Mouse (Mus musculus): ENCODE data around the gene Runx2. TPM values are rescaled to one million over a fixed set of nuclear protein-coding genes. Genes with fewer than 3 reads are reported as not detected.

The Runx2 gene
- total RNA-seq, 2 experiments from 2014 or later: 8.8 to 9.3 TPM

DNA sequence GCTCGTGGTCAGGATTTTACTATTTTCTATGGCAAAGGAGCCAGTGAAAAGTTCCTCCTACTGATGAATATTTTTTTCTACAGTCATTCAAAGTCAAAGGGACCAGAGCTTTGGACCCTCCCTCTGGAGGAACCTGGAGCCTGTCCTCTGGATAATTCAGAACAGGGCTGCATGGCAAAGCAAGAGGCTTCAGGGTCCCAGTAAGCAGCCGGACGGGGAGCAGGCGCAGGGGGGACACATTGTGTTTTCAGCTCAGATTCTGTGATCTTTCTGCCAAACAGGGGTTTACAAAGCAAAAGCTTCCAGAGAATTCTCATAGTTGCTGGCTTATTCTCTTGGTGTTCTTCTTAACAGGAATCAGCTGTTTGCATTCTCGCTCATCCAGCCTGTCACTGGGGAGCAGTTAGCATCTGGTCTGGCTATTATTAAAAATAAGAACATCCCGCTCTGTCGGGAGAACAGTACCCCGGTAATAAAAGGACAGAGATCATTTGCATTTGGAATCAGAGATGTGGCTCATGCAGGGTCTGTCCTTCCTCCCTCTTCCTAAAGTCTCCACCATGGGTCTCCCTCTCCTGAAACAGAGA, 216.6 kb downstream of the Runx2 start:
- peak; percentile 38 to 45 for DNase-seq (ENCODE audit: low spot score in 2 of 2)

DNA sequence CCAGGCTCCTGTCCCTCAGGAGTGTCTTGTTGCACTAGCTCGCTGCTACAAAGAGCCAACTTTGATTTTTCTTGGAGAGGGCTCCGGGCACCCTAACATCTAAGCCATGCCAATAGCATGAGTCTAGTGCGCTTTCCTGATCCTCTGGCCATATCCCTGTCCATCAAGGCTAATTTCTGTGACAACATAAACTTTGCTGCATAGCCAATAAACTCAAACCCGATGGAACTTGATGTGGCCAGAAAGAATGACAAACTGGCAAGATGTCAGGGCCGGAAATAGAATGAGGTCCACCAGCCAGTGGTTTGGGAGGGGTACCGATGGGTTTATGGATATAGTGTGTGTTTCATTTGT, 221.9 kb downstream of the Runx2 start:
- no peak for DNase-seq (ENCODE audit: low spot score in 2 of 2)

DNA sequence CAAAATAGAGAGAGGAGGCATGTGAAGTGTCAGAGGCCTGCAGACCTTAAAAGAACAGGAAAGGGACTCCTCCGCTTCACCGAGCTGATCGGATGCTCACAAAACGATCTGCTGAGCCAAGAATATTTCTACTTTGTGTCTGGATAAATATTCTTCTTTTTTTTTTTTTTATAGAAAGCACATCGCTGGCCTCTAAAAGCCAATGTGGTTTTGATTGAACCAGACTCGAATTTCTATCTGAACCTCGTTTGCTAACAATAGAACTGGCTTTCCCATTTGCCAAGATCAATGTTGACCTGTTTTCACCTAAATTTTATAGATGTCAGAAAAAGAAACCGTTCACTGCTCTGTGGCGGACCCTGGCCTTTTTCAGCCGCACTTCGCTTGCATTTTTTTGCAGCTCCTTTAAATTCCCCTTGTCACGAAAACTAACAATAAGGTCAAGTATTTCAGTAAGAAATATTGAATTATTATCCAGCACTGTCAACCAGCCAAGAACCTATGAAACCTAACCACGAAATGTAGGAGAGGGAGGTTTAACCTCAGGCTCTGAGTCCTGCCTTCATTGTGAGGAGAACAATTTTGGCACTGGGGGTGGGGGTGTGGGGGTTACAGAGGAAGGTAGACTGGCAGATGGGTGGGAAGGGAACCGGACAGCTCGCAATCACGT, 222.4 kb downstream of the Runx2 start:
- DNase-seq (ENCODE audit: low spot score in 2 of 2): no peak

DNA sequence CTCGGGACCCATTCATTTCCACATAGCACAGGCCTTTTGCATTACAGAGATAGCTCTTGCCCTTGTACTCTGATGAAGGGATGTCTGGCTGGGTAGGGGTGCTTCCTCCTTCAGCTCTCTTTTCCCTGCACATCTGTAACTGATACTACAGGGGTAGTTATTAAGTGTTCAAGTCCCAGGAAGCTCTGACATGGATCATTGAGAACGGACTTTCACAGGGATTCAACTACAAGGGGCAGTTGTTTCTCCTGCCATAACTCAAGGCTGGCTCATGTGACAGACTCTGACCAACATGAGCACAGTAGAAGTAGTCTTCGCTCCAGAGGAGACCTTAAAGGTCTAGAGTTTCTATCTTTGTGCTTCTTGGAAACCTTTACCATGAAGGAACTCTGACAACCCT, 226.1 kb downstream of the Runx2 start:
- no peak for DNase-seq (ENCODE audit: low spot score in 2 of 2)

DNA sequence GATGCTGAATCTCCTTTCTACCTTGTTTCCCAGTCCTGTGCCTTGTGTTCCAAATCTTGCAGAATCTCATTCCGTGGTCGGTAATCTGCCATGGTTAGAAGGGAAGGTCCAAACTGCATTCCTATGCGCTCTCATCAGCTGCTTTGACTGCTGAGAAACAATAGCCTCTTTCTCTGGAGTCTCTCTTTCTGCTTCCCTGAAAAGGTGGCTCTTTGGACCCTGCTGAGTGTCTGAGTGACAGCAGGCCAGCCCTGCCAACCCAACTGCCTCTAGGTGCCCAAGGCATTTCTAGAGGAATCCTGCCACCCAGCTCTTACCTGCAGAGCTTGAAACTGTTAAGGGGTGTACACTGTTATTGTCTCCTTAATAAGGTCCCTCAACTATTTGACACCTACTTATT, 226.6 kb downstream of the Runx2 start:
- DNase-seq (ENCODE audit: low spot score in 2 of 2): no peak

DNA sequence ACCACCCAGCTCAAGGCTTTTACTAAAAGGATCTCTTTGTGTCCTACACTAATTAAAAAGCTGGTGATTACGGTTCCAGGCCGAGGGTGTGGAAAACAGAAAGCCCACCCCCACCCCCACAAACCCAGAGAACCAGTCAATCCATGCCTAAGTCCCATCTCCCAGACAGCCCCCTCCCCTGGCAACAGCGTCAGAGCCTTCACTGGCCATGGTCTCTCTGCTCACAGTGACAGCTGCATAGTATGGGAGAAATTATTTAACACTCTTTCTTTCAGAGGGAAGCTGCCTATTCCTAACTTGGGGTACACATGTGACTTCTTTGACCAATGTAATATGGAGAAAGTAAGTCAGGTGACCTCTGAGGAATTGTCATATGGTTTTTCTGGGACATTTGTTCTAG, 228.4 kb downstream of the Runx2 start:
- DNase-seq (ENCODE audit: low spot score in 2 of 2): no peak

DNA sequence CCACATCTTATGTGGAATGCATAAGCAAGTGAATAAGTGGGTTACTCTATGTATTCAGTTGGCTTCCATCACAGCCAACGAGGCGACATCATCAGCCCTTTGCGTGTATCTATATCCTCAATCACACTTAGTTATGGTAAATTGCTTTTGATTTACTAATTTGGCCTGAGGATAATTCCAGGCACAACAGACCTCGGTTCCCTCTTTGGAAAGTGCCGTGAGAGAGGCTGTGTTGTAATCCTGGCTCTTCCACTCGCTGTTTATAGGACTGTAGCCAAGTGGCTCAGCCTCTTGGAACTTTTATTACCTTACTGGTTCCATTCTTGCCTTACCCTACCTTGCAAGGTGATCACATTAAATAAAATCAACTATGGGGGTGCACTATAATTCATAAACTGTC, 229.8 kb downstream of the Runx2 start:
- DNase-seq (ENCODE audit: low spot score in 2 of 2): no peak

DNA sequence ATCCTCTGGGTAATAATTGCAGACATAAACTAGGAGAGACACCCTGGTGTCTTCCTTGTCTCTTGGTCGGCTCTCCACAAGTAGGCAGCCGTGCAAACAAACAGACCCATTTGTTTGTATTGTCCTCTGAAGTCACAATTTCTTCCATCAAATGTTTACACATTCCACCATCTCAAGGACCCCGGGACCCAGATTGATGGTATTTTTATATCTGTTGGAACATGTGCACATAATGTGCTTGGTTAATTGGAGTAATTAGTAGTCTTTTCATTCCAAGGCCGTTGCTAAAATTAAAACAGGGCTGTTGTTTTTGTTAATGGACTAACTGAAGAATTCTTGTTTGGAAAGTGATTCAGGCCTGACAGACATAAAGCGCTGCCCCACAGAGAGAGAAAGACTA, 236.8 kb downstream of the Runx2 start:
- no peak for DNase-seq (ENCODE audit: low spot score in 2 of 2)

DNA sequence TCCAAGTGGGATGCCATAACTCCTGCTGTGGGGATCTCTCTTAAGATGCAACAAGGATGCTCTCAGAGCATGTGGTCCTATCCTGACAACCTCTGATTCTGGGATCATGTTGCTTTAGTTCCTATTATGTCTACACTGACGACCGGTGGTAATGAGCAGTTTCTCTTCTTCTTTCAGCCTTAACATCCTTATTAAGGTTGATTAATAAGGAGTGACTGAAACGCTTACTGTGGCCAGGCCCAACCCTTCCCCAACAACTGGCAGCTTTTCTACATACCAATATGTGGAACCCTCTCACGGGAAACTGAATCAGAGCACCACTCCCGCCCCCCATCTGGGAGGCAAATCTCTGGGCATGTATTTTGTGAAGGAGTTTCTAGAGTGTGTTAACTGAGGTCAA, 243.7 kb downstream of the Runx2 start:
- no peak for DNase-seq (ENCODE audit: low spot score in 2 of 2)

DNA sequence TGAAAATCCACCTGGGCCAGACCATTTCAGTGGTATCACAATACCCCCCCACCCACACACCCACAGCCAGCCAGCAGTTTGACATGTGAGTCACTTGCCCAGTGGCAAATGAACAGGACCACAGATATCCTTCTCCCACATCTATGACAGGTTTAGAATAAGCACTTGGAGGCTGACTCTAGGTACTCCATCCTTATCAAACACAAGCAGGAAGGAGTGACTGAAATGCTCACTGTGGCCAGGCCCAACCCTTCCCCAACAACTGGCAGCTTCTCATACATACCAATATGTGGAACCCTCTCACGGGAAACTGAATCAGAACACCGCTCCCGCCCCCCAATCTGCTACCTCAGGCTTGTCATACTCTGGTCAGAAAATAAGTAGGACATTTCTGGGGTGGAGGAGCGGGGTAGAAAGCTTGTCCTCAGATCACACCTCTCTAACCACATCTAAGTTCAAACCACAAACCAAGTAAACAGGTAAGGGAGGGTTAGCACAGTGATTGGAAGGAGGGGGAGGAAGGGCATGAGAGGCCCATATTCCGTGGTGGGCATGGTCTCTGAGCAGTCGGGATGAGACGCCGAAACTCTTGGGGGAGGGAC, 245.5 kb downstream of the Runx2 start:
- DNase-seq (ENCODE audit: low spot score in 2 of 2): no peak

DNA sequence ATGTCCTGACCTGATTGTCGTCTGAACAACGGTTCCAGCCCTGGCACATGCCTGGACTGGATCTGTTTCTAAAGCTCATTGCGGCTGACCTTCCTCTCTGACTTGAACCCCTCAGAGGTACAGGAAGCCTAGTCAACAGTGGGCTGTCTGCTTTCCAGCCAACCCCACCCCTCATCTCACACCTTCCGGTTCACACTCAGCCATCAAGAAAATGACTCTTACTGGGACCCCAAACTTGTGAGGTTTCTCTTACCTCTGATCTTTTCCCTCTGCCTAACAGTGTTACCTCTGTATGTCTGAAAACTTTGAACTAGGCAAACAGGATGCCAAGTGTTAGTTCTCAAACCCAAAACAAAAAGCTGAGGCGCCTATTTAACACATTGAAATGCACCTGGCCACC, 247.6 kb downstream of the Runx2 start:
- no peak for DNase-seq (ENCODE audit: low spot score in 2 of 2)

DNA sequence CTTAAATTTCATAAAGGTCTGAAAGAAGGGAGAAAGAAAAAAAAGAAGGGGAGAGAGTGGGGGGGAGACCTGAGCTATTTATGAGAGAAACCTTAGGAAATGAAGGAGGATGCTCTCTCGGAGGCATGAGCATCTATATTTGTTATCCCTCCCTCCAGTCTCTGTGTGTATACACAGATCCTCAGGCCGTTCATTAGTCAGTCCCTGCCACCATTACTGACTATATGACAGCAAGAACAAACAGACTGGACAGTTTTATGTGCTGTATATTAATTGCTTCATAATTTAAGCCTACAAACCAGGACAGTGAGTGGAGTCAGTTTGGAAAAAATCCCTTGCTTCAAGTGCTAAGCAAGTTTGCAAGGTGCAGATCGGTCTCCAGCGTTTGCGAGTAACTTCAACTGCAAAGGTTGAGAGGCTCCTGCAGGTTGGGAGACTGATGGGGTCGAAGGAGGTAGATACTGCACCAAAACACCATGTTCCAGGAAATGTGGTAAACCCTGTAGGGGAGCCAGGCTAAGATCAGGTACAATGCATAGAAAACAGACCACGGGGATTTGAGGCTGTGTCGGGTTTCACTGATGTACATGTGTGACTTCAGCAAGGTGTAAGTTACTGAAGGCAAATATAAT, 248.6 kb downstream of the Runx2 start:
- no peak for DNase-seq (ENCODE audit: low spot score in 2 of 2)

DNA sequence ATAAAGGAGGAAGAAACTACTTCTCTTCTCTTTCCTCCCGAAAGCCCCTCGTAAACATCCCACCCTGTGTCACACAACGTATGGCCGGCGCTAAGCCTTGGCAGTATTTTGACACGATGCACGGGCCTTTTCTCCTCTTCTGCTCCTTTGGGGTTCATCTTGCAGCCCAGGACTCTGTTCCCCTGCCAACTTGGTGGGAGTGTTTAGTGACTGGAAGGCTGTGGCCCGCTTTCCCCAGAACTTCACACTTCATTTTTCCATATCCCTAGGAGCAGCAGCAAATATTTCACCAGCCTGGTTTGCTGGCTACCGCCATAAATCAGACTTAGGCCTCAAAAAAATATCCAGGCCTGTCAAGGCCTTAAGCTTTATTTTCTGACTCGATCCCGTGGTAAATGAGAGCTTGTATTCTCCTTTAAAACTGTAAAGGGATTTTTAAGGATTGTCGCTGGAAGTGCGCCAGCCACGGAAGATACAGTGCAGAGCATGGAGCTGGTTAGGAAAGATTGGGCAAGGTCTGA, 249.2 kb downstream of the Runx2 start:
- DNase-seq (ENCODE audit: low spot score in 2 of 2): no peak

DNA sequence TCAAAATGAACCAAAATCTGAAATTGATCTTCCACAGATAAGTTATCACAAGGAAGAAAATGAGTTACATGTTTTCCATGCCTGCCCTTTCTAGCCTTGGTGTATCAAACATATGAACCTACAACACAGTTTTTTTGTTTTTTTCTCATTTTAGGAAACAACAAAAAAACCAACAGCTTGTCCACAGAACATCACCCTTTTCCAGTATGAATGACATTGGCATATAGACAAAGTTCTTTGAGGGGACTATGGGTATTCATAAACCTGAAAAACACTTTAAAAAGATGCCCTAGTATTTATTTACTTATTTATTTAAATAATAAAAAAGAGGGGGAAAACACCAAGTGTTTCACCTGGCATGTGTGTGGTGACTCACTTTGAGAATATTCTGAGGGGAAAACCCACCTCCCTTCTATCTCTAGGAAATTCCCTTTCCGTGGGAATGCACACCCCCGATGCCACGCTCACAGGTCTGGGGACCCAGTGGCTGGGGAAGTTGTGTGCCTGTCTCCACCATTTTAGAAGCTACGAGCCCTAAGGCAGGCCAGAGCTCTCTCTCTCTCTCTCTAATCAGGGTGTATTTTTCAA, 249.9 kb downstream of the Runx2 start:
- no peak for DNase-seq (ENCODE audit: low spot score in 2 of 2)

DNA sequence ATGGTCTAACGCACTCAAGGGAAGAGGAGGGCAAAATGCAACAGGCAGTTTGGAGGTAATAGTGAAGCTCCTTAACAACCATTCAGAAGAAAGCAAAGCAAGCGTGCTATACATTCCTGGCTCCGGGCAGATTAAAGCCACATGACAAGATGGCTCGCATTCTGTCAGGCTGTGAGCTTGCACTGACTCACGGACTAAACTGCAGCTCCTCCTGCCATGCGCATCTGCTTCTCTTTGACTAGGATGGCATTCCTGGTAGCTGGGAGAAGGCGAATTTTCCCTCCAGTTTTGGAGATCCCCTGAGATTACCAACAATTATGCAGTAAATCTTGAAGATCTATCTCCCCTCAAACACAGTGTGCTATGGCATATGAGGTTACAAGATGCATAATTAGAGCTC, 254.6 kb downstream of the Runx2 start:
- no peak for DNase-seq (ENCODE audit: low spot score in 2 of 2)

DNA sequence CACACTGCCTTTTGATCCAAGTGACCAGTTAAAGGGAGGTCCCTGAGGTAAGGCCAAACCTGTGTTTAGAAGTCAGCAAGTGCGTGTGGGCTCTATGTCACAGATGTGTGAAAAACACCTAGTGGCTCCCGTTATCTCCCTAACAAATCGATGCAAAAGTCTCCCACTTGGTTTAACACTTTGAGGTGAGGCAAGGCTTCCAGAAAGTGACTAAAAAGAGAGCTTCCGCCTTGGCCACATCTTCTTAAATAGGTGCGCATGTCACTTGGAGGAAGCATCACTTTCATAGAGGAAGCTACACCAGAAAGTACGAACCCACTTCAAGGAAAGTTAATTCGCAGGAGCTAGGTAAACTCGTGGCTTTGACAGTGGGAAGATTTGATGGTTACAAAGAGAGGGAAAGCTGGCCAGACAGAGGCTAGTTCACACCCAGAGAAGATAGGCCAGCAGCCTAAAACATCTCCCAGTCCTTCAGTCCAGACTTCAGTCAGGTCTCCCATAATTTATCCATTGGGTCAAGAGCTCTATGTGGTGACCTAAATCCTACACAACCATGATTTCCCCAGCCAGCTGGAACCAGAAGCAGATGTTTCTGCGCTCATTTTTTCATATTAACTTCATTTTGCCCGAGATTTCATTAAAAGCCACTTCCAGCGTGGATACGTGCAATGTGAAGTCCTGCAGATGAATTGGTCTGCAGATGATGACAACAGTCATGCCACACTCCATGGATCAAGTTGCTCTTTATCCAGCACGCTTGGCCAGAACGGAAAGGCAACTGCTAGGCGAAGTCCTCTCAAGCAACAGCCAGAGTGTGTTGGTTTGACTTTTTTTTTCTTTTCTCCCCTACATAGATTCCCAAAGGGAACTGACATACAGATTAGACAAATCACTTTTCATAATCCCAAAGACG, 257.1 kb downstream of the Runx2 start:
- no peak for DNase-seq (ENCODE audit: low spot score in 2 of 2)

DNA sequence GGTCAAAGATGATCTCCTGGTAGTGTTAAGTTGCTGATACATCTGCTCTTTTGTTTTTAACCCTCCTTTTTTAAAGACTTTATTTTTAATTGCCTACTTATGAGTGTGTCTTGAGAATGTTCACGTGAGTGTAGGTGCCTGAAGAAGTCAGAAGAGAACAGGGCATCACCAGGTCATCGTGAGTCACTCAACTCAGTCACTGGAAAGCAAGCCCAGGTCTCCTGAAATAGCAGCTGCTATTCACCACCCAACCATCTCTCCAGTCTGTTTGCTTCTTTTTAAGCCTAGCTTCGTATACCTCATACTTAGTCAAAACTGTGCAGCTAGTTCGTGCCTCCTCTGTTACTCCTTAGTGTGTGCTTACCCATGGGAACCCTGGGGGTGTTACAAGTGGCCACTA, 259.7 kb downstream of the Runx2 start:
- no peak for DNase-seq (ENCODE audit: low spot score in 2 of 2)

DNA sequence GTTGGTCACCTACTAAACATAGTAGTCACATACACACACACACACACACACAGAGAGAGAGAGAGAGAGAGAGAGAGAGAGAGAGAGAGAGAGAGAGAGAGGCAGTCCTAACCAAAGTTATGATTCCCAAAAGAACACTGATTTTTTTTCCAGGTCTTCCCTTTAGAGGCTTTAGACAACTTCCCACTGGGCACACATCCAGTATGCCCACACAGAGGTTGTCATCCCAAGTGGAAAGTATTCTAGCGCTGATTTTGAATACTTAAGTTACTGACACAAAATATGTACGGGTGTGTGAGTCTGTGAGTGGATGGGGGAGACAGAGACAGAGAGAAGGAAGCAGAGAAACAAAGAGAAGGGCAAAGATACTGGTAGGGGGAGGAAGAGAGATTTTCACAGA, 265.0 kb downstream of the Runx2 start:
- no peak for DNase-seq (ENCODE audit: low spot score in 2 of 2)

DNA sequence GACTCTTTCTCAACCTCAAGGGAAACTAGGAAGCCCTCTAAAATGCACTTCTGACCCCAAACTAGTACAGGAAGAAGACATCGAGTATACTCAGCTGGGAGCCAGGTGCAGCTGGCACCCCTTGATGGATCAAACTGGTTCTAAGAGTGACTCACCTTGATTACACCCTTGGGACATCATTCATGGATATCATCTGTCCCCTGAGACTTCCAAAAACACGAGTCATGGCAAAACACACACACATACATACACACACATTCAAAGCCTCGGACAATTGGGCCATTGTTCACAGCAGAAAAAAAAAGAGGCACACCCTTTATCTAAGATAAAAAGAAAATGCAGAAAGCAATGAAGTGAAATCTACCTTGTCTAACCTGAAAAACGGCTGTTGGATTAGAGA, 266.7 kb downstream of the Runx2 start:
- no peak for DNase-seq (ENCODE audit: low spot score in 2 of 2)

DNA sequence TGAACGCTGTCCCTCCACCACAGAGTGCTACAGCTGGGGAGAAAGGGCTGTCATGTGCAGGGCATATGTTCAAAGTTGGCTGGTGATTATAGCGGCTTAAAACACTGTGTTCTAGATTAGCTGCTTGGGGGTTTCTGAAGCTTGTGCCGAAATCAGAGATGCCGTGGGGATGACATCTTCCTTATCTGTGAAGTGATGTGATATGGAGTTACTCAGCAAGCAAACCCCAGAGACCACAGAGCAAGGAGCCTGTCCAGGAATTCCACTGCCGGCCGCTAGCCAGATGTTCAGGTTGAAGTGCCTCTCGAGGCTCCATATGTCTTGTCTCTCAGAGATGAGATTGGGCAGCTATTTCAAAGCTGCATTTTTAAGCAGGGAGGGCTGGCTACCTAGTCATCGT, 267.8 kb downstream of the Runx2 start:
- DNase-seq (ENCODE audit: low spot score in 2 of 2): peak in 1 of 2 experiments; percentile 44
